Mouse (Mus musculus) neutrophil, adult 5-6 weeks (primary cell): ENCODE measurements around the gene Cep63. TPM values are rescaled to one million over a fixed set of nuclear protein-coding genes. Genes with fewer than 3 reads are reported as not detected.

Source experiments
- ATAC-seq: fragments of 151-379, 151-347 bp; 2 replicates; pipeline ENCODE4 v1.8.0; 2017; ENCODE audit warnings: mild to moderate bottlenecking, moderate TSS enrichment; ENCODE audit not compliant: insufficient number of reproducible peaks, poor library complexity, low FRiP score, severe bottlenecking; ENCODE audit errors: extremely low read depth
- total RNA-seq: library from RNA; stranded (forward); fragments of 200-1000 nt; gene quantifications from 2 replicates; pipeline ENCODE4 v1.2.3, GENCODE M21; 2017

Cep63 gene
- 48.6 and 59.2 TPM in 2 replicates for total RNA-seq

GRCm38 (mm10) chr9:102625983-102626838 lies at the start of gene Cep63, which contains the start of gene Anapc13:
Gene Cep63 (minus strand): TSS chr9:102626534.
Gene Anapc13 (plus strand): TSS chr9:102626296.
- ATAC-seq, result peak; percentile 91

- no peak for ATAC-seq
Measured at GRCm38 (mm10) chr9:102675922-102676321, 49.6 kb upstream of the Cep63 start.

GRCm38 (mm10) chr9:102673381-102673780 lies 47.0 kb upstream of the Cep63 start:
- no peak for ATAC-seq

GRCm38 (mm10) chr9:102668906-102669305 lies 42.6 kb upstream of the Cep63 start:
- ATAC-seq, result no peak

GRCm38 (mm10) chr9:102668115-102668514 lies 41.8 kb upstream of the Cep63 start:
- ATAC-seq, result no peak

- no peak for ATAC-seq
Measured at GRCm38 (mm10) chr9:102656355-102657095, 30.2 kb upstream of the Cep63 start.

- ATAC-seq, result no peak
Measured at GRCm38 (mm10) chr9:102651199-102651720, 24.9 kb upstream of the Cep63 start.

GRCm38 (mm10) chr9:102650637-102651036 lies 24.3 kb upstream of the Cep63 start:
- no peak for ATAC-seq

- no peak for ATAC-seq
Measured at GRCm38 (mm10) chr9:102649917-102650527, 23.7 kb upstream of the Cep63 start.

GRCm38 (mm10) chr9:102647010-102647409 lies 20.7 kb upstream of the Cep63 start:
- ATAC-seq, result no peak

GRCm38 (mm10) chr9:102645119-102645695 lies 18.9 kb upstream of the Cep63 start:
- ATAC-seq, result no peak

- no peak for ATAC-seq
Measured at GRCm38 (mm10) chr9:102643486-102644101, 17.3 kb upstream of the Cep63 start.

GRCm38 (mm10) chr9:102643071-102643485 lies 16.7 kb upstream of the Cep63 start:
- no peak for ATAC-seq

- no peak for ATAC-seq
Measured at GRCm38 (mm10) chr9:102641531-102641930, 15.2 kb upstream of the Cep63 start.

- ATAC-seq, result no peak
Measured at GRCm38 (mm10) chr9:102639510-102639909, 13.2 kb upstream of the Cep63 start.

GRCm38 (mm10) chr9:102638963-102639362 lies 12.6 kb upstream of the Cep63 start:
- ATAC-seq, result no peak

GRCm38 (mm10) chr9:102637115-102637514 lies 10.8 kb upstream of the Cep63 start:
- no peak for ATAC-seq

GRCm38 (mm10) chr9:102636553-102636952 lies 10.2 kb upstream of the Cep63 start:
- peak; percentile 59; the same call in 1 of the 2 replicates for ATAC-seq

GRCm38 (mm10) chr9:102634453-102634852 lies 8.1 kb upstream of the Cep63 start:
- no peak for ATAC-seq
